In genomic region chr5:20362154-20362553, GRCm38 (mm10) we compare ENCODE assay signal across 23 mouse cellular contexts.
A peak's percentile ranks its signal among the peaks of the same experiment; 100 is the strongest.
DNase-seq lines count a peak whose midpoint lies in the region; ATAC-seq and TF ChIP-seq lines count a peak whose summit lies in the region.
"Had no signal": no experiment of that assay in that cellular context is flagged by ENCODE, and none has a peak within 500 bp of the region (broad histone marks: within the 10 kb centered on the region; RNA-seq: fewer than 3 reads in every experiment).

No protein-coding gene starts in this region.

- WGBS in embryonic facial prominence, embryonic 11.5 days, result 90% methylated on average over 3 of the region's 3 CpGs
- 87% methylated on average over 3 of the region's 3 CpGs for WGBS in embryonic facial prominence, embryonic 10.5 days
- WGBS in kidney, adult 2 months, result 91% methylated on average over 3 of the region's 3 CpGs

- no peaks in the 10 kb centered on the region for H3K36me3 ChIP-seq in embryonic facial prominence, embryonic 11.5 days (replicated peaks; ENCODE audit: control insufficient read depth, insufficient read depth, low read depth, low read length)
- H3K36me3 ChIP-seq in embryonic facial prominence, embryonic 10.5 days (replicated peaks), result no peaks in the 10 kb centered on the region
- no peaks in the 10 kb centered on the region for H3K36me3 ChIP-seq in kidney, adult 2 months (ENCODE audit: control insufficient read depth, insufficient read depth, low read length)
- H3K36me3 ChIP-seq: embryonic facial prominence, embryonic 12.5 days; forebrain, embryonic 15.5 days; heart, embryonic 15.5 days; hindbrain, embryonic 15.5 days had no signal

- DNase-seq in embryonic facial prominence, embryonic 11.5 days (ENCODE audit: low spot score), result peak; percentile 3
- no peak for DNase-seq in embryonic facial prominence, embryonic 10.5 days (ENCODE audit: low spot score)
- peak; percentile 5 for DNase-seq in thymus, postnatal 0 days (ENCODE audit: low spot score)
- DNase-seq in thymus, postnatal 4 days, result peak; percentile 9
- DNase-seq in gastrocnemius, adult 8-10 months (ENCODE audit: low spot score in 2 of 2), result no peak
- no peak for DNase-seq in kidney, adult 2 months
- DNase-seq: adrenal gland, postnatal 14 days; B cell, adult 2 months; cerebellum, adult 18-20 months; cerebellum, adult 9-11 months; cerebellum, postnatal 36 days; gastrocnemius, postnatal 10 days; heart, adult 18-20 months; heart, postnatal 14 days had no signal

- H3K4me3 ChIP-seq in embryonic facial prominence, embryonic 11.5 days (ENCODE audit: low read depth, low read length), result no peak overlapping the region
- H3K4me3 ChIP-seq in embryonic facial prominence, embryonic 10.5 days, result no peak overlapping the region
- H3K4me3 ChIP-seq in cortical plate, adult 2 months (ENCODE audit: insufficient read depth, low read length), result no peak overlapping the region
- H3K4me3 ChIP-seq in kidney, adult 2 months (ENCODE audit: insufficient read depth, low read depth, low read length), result no peak overlapping the region
- H3K4me3 ChIP-seq: embryonic facial prominence, embryonic 12.5 days; forebrain, embryonic 15.5 days; heart, embryonic 15.5 days; hindbrain, embryonic 15.5 days had no signal

- no peak for ATAC-seq in embryonic facial prominence, embryonic 11.5 days (replicated peaks; ENCODE audit: insufficient number of reproducible peaks, low FRiP score, low TSS enrichment, low read depth)
- ATAC-seq: activated CD4-positive, CD25-positive, alpha-beta regulatory T cell, adult 4 months; forebrain, embryonic 15.5 days; Patski had no signal

- H3K9me3 ChIP-seq in embryonic facial prominence, embryonic 11.5 days (replicated peaks; ENCODE audit: control insufficient read depth, low read length), result no peaks in the 10 kb centered on the region
- no peaks in the 10 kb centered on the region for H3K9me3 ChIP-seq in embryonic facial prominence, embryonic 10.5 days
- H3K9me3 ChIP-seq: embryonic facial prominence, embryonic 12.5 days; forebrain, embryonic 15.5 days; heart, embryonic 15.5 days; hindbrain, embryonic 15.5 days had no signal

- TF ChIP-seq POLR2A in cortical plate, adult 2 months (IDR thresholded peaks at IDR 0.05; ENCODE audit: extremely low read depth, insufficient read depth, low read length), result no peak
- TF ChIP-seq POLR2A in kidney, adult 2 months (IDR thresholded peaks at IDR 0.05; ENCODE audit: low read depth, low read length), result no peak

- no peak overlapping the region for H3K4me2 ChIP-seq in embryonic facial prominence, embryonic 11.5 days (ENCODE audit: low read depth, low read length)
- H3K4me2 ChIP-seq: embryonic facial prominence, embryonic 12.5 days; forebrain, embryonic 15.5 days; heart, embryonic 11.5 days; heart, embryonic 15.5 days; hindbrain, embryonic 15.5 days had no signal

- no peak overlapping the region for H3K27ac ChIP-seq in embryonic facial prominence, embryonic 11.5 days (replicated peaks; ENCODE audit: low read depth, low read length)
- H3K27ac ChIP-seq in embryonic facial prominence, embryonic 10.5 days (replicated peaks), result no peak overlapping the region
- H3K27ac ChIP-seq in cortical plate, adult 2 months (ENCODE audit: insufficient read depth, low read length), result 0 out of 2 replicates have a peak overlapping the region, but pooled peaks have one; percentile 76
- no peak overlapping the region for H3K27ac ChIP-seq in kidney, adult 2 months (ENCODE audit: insufficient read depth, low read depth, low read length)
- H3K27ac ChIP-seq: embryonic facial prominence, embryonic 12.5 days; heart, embryonic 15.5 days; hindbrain, embryonic 15.5 days had no signal

- no peaks in the 10 kb centered on the region for H3K4me1 ChIP-seq in embryonic facial prominence, embryonic 11.5 days (ENCODE audit: control insufficient read depth, insufficient read depth, low read length)
- H3K4me1 ChIP-seq in embryonic facial prominence, embryonic 10.5 days, result no peaks in the 10 kb centered on the region
- H3K4me1 ChIP-seq in cortical plate, adult 2 months (ENCODE audit: control insufficient read depth, insufficient read depth, low read length), result peaks cover 4% of the 10 kb centered on the region; the same call in 1 of the 2 replicates
- no peaks in the 10 kb centered on the region for H3K4me1 ChIP-seq in kidney, adult 2 months (ENCODE audit: control insufficient read depth, insufficient read depth, low read length)
- H3K4me1 ChIP-seq: embryonic facial prominence, embryonic 12.5 days; heart, embryonic 15.5 days had no signal

- H3K27me3 ChIP-seq in embryonic facial prominence, embryonic 11.5 days (ENCODE audit: control insufficient read depth, insufficient read depth, low read length), result no peaks in the 10 kb centered on the region
- H3K27me3 ChIP-seq in embryonic facial prominence, embryonic 10.5 days (replicated peaks; ENCODE audit: low read depth, poor library complexity, severe bottlenecking), result no peaks in the 10 kb centered on the region
- H3K27me3 ChIP-seq in kidney, adult 2 months (replicated peaks; ENCODE audit: control insufficient read depth, insufficient read depth, low read length), result no peaks in the 10 kb centered on the region
- H3K27me3 ChIP-seq: CH12.LX; embryonic facial prominence, embryonic 12.5 days; forebrain, embryonic 15.5 days; heart, embryonic 15.5 days; hindbrain, embryonic 15.5 days had no signal

- H3K9ac ChIP-seq in embryonic facial prominence, embryonic 11.5 days (replicated peaks; ENCODE audit: low read length), result no peak overlapping the region
- H3K9ac ChIP-seq: embryonic facial prominence, embryonic 12.5 days; forebrain, embryonic 15.5 days; heart, embryonic 15.5 days; hindbrain, embryonic 15.5 days had no signal

- TF ChIP-seq CTCF in cortical plate, adult 2 months (IDR thresholded peaks at IDR 0.05; ENCODE audit: extremely low read depth, insufficient read depth, low read length), result no peak
- TF ChIP-seq CTCF in kidney, adult 2 months (conservative IDR thresholded peaks at IDR 0.05; ENCODE audit: insufficient read depth, insufficient read length, low read depth, low read length), result no peak

Comparison
In these comparisons a context has a peak if more than half of its experiments do, and no peak if none do; other contexts are left out.
1. DNase-seq: peak in embryonic facial prominence, embryonic 11.5 days (single experiment), thymus, postnatal 0 days (single experiment) and thymus, postnatal 4 days (single experiment); none in embryonic facial prominence, embryonic 10.5 days (single experiment), gastrocnemius, adult 8-10 months (0 of 2) and kidney, adult 2 months (single experiment).